Mouse (Mus musculus) heart, postnatal 36 days (tissue): ENCODE results near the gene Rapsn. TPM values are rescaled to one million over a fixed set of nuclear protein-coding genes. Genes with fewer than 3 reads are reported as not detected.
A peak's percentile ranks its signal among the peaks of the same experiment; 100 is the strongest.

Experiments
- DNase-seq, 2 experiments: peaks; one replicate each; pipeline ENCODE4 v3.0.0; 2021 to 2022
- intact Hi-C: fragments of 180-260 bp; cut with DNase I; formaldehyde crosslinking; loops from one replicate; pipeline ENCODE4 v1.15.1; 2025
- total RNA-seq, 2 experiments: library from RNA; stranded (reverse); gene quantifications; 2 replicates each; pipeline ENCODE4 v1.2.3; 2021

Rapsn gene
- total RNA-seq, 2 experiments from 2014 or later = 16.9 to 17.8 TPM

DNA sequence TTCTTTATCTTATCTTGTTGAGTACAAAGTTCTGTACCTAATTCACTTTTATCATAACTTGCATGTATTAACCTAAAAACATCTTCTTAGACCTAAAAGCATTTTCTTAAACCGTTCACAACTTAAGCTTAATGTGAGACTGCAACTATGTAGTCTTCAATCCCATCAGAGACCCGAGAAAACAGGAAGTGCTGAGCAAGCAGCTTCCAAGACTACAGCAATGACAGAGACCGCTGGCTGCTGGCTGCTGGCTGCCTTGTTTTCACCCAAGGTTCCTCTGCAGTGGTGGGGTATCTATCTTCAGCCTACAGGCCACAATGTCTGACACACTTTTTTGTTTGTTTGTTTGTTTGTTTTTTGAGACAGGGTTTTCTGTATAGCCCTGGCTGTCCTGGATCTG, 16.5 kb downstream of the Rapsn start:
- no peak for DNase-seq
- intact Hi-C loops = loop anchor here (5.0 kb wide), 2 partner anchors 35 to 135 kb away; no protein-coding TSS in a partner anchor

DNA sequence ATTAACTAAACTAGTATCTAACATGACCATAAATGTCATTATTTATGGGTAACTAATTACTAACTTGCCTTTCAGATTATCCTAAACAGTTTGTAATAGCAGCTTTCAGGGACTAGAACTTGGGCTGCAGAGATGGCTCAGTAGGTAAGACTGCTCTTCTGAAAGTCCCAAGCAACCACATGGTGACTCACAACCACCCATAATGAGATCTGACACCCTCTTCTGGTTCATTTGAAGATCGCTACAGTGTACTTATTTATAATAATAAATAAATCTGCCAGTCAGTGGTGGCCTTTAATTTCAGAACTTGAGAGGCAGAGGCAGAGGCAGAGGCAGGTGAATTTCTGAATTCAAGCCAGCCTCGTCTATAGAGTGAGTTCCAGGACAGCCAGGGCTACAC, 17.3 kb downstream of the Rapsn start:
- DNase-seq = no peak
- intact Hi-C loops = loop anchor here (5.0 kb wide), 2 partner anchors 35 to 135 kb away; no protein-coding TSS in a partner anchor

DNA sequence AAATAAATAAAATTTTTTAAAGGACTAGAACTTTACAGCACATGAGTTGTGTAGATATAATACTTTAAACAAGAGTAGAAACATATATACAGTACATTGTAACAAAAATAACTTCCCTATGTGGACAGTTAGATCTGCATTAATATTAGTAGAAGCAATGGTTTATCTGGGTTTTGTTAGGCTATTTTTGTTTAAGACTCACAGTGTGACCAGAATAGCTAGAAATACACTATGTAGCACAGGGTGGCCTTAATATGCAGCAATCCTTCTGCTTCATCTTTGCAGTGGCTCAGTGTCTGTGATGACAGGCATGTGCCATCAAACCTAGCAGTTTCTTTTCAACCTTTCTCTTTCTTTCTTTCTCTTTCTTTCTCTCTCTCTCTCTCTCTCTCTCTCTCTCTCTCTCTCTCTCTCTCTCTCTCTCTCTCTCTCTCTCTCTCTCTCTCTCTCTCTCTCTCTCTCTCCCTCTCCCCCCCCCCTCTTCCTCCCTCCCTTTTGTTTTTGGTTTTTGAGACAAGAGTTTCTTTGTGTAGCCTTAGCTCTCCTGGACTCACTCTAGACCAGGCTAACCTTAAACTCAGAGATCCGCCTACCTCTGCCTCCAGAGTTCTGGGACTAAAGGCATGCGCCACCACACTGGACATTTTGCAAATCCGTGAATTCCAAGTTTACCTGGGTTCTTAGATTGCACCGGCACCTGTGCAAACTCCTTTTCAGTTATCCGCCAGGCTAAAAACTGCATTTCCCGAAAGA, 17.9 kb downstream of the Rapsn start:
- intact Hi-C loops = loop anchor here (5.0 kb wide), 2 partner anchors 36 to 136 kb away; no protein-coding TSS in a partner anchor

DNA sequence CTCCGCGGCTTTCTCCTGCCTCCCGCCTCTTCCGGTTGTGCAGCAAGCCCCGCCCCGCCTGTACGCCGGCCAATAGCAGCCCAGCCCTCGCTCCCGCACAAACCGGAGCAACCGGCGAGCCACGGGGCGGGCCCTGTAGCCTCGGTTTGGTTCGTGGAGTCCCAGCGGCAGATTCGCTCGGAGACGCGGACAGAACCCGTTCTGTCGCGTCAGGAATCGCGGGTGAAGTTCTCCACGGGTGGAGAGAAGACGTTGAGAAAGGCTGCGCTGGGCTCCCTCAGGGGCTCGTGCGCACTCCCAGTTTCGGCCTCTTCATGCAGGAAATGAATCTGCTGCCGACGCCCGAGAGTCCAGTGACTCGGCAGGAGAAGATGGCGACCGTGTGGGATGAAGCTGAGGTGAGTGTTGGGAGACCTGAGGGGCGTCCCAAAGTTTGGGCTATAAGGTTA, 18.5 kb downstream of the Rapsn start, which contains the start of gene Psmc3:
Psmc3 (plus strand) TSS at position 76 of the 449 bp plus-strand sequence.
- peak; percentile 97 to 98 for DNase-seq
- intact Hi-C loops = loop anchor here (1.0 to 5.0 kb wide), 3 partner anchors 37 to 137 kb away; partner anchors contain the start of gene Celf1

More for the DNA sequence above, 17.9 kb downstream of the Rapsn start:
- no peak for DNase-seq

DNA sequence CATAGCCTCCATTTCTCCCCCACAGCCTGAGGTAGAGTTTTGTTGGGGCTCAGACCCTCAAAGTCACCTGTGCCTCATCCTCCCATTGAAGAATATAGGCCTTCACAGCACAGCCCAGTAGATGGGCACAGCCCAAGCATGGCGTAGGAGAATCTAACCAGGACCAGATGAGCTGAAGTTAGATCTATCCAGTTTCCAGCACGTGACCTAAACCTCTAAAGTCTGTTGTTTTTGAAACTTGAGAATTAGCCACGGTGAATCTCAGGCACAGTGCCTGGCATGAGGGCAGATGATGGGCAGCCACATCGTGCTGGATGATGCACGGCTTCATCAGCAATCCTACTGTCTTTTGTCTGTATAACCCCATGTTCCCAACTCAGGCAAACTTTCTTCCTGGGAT, 23.0 kb downstream of the Rapsn start:
- intact Hi-C loops = no loop called here
- no peak for DNase-seq

DNA sequence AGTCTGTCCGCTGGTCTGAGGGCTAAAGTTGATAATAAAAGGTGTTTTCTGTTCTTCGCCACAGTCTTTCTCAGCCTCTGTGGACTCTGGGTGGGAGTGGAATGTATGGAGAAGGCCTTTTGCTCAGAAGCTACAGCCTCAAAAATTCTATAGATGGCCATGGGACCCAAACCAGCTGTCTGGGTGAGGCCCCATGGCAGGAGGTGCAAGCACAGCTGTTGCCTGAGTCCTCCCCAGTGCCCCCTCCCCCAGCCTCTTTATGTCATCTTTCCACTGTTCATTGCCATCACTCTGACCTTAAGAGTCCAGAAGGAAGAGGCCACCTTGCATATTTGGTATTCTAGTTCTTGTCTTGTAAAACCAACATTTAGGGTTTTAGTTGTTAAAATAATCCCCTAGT, 24.0 kb downstream of the Rapsn start:
- intact Hi-C loops = no loop called here
- DNase-seq = no peak

DNA sequence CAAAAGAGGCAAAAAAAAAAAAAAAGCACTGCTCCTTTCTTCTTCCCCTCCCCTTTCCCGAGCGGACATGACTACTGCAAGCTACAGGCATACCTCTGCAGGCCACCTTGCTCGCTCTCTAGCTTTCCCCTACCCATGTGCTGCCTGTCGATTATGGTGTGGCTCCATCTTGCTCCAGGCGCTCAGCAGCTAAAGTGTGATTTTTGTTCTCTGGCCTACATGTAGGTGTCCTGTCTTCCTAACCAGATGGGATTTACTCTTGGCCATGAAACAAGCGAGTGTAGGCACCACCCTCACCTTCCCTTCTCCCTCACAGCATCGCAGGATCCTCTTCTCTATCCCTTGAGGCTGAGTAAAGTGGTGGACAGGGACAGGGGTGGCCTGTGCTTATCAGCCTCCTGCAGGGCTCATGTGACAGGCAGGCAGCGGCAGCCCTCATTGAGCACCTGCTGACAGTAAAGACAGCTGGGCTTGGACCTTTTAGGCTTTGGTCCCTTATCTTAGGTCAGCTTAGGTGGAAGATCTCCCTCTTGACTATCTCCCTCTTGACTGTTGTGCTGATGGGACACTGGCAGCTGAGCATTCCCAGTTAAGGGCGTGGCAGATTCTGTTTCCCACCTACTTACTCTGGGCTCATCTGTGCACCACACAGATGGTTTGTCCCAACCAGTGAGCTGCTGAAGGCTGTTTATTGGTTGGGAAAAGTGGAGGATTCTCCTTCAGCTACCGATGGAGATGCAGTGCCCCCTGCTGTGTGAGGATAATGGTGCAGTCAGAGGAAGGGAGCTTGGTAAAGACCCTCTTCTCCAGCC, 25.3 kb downstream of the Rapsn start:
- intact Hi-C loops = loop anchor here (1.0 kb wide), 1 partner anchor 194 kb away; no protein-coding TSS in a partner anchor
- peak; percentile 47 to 57 for DNase-seq

DNA sequence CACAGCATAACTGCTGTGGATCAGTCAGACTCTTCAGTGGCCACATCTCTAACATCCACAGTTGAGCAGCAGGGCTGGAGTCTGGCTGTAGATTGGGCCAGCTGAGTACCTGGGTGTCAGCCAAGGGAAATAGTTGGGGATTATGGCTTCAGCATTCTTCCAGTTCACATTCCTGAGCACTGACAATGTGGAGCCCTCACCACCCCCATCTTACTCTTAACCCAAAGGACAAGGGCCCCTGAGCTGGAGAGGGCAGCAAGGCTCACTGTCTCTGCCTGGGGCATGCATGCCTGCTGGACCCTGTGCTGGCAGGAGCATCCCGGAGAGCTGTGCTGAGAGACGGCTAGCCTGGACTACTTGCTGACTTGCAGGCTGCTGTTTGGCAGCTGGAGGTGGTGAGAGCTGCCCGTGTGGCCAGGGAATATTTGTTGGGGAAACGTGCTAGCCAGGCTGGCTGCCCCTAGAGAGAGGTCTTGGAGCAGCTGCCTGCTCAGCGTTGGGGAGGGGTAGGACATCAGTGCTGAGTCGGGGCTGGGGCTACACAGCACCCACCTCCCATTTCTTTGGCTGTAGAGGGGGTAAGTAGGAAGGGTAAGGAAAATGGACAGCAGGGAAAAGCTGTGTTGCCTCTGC, 26.5 kb downstream of the Rapsn start:
- intact Hi-C loops = loop anchor here (1.0 kb wide), 1 partner anchor 196 kb away; no protein-coding TSS in a partner anchor

DNA sequence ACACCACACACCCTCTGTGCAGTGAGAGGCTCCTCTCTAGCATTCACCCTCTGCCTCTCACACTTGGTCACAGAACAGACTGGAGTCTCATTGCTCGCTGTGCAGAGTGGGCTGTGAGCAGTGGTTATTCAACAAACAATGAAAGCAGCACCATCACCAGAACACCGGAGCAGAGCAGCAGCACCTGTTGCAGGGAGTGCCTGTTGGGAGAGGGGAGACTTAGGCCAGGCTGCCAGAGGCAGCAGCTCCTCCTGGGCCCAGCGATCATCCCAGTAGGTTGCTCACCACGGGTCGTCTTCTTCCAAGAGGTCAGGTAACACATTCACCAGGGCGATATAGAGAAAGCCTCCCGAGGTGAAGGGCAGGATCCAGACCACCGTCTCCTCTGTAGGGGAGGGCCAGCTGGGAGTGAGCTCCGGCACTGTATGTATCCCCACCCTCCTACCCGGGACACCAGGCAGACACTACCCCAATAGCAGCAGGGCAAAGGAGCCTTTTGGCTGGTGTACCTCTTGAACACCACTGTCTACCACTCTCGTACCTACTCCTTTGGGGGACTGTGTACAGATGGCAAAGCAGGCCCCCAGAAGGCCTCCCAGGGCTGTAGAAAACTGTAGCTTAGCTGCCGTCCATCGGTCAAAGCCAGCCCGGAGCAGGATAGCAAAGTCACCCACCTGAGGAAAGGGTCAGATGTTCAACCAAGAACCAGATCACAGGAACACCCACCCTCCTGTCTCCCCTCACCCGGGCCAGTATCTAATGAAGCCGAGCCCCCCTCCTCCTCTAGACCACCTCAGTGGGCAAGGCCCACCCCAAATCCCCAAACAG, 27.6 kb downstream of the Rapsn start:
- intact Hi-C loops = no loop called here
- no peak for DNase-seq

More for the DNA sequence above, 26.5 kb downstream of the Rapsn start:
- peak; percentile 46 to 55 for DNase-seq

DNA sequence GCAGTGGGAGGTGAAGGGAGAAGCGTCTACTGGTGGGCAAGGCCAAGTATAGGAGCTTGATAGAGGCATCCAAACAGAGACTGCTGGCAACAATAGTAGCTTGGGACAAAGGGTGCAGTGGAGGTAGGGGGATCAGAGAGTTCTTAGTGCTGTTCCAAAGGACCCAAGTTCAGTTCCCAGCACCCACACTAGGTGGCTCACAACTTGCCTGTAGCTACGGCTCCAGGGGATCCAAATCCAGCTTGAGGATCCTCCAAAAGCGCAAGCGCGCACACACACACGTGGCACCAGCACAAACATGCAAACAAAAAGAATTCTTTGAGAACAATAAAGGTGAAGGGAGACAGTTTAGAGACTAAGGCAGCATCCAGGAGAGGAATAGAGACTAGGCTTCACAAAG, 28.8 kb downstream of the Rapsn start:
- no peak for DNase-seq
- intact Hi-C loops = no loop called here

DNA sequence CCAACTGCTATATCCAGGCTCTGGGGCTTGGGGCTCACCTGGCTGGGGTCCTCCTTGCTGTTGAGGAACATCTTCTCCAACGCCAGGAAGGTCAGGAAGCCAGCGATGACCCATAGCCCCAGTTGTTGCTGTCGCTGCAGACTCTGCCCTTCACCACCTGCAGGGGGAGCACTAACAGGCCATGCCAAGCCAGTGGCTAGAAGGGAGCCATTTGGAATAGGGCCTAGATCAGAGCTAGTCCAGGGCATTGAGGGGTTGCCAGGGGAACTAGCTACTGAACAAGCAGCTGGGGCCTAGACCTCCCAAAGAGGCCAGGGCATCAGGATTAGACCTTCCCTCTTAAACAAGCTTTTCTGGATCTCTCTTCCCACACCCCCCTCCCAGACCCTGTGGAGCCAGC, 30.1 kb downstream of the Rapsn start:
- DNase-seq = peak in 1 of 2 experiments; percentile 52
- intact Hi-C loops = no loop called here

DNA sequence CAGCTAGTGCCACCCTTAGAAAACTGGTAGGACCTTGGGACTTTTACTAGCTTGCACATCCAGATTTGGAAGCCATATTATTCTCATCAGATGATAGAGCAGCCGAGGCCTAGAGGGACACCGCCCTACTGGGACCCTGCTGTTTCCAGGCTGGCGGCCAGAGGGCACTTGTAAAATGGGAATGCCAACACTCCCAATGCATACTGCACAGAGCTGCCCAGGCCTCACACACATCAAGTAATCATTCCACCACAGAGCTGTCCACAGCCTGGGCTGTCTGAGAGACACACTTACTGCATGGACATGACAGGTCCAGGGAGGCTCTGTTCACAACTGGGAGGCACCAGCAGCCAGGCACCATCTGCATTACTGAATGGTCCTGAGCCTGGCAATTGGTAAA, 31.0 kb downstream of the Rapsn start:
- DNase-seq = no peak

DNA sequence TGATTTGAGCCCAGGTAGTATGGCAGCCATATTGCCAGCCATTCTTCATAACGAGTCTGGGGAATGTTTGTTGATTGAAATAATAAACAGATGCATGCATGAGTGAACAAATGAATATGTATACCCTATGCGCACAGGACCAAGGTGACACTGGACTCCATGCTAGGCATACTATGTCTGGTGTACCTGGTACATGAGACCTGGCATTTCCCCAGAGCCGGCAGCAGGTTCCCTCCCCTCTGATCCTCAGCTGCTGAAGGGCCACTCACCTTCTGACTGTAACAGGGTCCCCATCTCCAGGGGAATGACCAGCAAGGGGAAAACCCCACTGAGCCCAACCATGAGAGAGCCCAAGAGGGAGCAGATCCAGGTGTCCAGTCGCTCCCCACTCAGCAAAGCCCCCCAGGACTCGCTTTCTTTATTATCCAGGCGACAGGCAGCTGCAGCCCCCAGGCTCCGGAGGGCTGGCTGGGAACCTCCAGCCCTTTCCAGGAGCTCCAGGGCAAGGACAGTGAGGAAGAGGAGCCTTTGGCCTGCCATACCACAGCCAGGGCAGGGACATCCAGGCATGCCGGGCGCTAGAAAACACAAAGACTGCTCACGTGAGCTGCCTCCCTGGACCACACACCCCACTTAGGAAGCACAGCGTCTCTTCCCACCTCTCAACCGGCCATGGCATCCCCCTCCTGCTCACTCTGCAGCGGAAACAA, 32.9 kb downstream of the Rapsn start:
- no peak for DNase-seq
- intact Hi-C loops = no loop called here

More for the DNA sequence above, 31.0 kb downstream of the Rapsn start:
- intact Hi-C loops = no loop called here

DNA sequence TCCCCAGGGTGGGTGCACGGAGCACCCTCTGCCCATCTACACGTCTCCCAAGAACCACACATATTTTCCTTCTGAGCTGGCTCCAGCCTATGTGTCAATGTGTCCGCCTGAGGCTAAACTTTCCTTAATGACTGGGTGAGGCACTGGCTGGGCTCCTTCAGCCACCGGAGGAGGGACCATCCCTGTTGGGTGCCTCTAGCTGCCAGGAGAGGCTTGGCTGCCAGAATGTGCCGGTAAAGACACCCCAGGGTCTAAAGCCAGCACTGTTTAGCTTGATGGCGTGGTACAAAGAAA, 33.4 kb downstream of the Rapsn start:
- DNase-seq = no peak
- intact Hi-C loops = no loop called here

DNA sequence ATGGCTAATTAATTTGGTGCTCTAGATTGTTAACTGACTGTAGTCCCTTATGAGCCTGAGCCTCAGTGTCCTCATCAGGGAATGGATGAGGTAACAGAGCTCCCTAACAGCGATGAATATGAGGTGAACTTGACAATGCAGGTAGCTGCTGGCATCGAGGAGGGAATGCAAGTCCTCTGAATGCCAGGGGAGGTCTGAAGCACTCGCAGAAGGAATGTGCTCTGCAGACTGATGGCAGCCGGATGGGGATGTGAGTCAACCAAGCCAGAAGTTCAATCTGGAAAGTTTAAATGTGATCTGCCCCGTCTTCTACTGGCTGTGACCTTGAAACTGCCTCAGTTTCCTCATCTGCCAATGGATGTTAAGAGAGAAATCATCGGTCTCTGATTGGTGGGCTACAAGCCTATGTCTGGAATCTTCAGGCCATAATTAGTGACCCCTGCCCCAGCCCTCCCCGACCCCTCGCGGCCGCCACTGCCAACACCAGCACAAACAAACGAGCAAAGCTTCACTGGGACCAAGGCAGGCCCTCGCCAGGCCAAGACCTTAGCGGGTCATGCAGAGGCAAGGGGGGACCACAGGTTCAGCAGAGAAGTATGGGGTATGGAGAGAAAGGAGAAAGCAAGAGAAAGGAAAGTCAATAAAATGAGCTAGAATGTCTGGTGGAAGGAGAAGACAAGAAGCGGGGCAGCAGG, 34.0 kb downstream of the Rapsn start:
- no peak for DNase-seq
- intact Hi-C loops = no loop called here

DNA sequence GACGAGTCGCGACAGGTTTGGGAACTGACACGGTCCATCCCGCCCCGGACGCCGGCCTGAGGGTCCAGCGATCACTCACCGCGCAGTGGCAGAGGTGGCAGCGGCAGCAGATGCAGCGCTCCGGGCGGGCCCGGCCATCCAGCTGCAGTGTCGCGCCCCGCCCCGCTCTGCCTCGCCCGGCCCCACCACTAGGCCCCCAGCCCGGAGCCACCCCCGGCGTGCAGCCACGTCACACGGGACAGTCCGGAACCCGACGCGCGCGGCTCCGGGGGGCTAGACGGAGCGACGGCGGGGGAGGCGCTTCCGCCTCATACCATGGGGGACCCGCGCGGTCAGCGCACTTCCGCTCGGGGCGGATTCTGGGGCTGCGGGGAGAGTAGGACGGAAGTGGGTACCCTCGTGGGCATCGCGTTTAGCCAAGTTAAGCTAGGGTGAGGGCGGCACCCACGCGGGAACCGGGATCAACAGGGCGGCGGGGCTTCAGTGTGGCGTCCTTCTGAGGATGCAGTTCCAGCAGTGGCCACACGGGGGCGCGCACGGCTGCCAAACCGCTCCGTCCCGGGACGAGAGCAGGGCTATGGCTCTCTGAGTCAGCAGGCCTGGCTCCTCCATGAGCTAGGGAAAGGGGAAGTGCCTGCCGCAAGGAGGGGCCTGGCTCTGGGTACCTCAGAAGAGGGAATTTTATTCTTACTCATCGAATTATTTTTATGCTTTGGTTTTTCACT, 34.8 kb downstream of the Rapsn start, which contains the start of gene Slc39a13:
Slc39a13 (minus strand) TSS at position 342 of the 725 bp plus-strand sequence.
- intact Hi-C loops = loop anchor here (1.0 to 5.0 kb wide), 2 partner anchors 31 to 132 kb away; partner anchors contain the start of genes Acp2 and Nr1h3
- peak; percentile 98 for DNase-seq

DNA sequence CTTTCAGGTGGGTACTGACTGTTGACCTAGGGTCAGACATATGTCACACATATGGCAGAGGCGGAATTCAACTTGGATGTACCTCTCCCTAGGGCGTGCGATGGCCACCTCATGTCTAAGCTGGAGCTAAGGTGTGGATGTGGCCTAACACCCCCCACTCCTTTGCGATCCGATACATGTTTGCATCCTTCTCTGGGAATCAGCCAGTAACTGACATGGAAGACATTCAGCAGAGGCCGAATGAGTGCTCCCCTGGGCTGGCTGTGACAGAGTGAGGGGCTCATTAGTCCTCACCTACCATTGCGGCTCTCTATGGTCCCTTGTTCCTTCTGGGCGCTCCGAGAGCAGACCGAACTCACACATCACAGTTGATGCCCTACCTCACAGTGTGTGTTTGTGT, 35.6 kb downstream of the Rapsn start:
- intact Hi-C loops = loop anchor here (5.0 kb wide), 1 partner anchor 131 kb away; the partner anchor contains the start of genes Acp2 and Nr1h3
- DNase-seq = no peak

DNA sequence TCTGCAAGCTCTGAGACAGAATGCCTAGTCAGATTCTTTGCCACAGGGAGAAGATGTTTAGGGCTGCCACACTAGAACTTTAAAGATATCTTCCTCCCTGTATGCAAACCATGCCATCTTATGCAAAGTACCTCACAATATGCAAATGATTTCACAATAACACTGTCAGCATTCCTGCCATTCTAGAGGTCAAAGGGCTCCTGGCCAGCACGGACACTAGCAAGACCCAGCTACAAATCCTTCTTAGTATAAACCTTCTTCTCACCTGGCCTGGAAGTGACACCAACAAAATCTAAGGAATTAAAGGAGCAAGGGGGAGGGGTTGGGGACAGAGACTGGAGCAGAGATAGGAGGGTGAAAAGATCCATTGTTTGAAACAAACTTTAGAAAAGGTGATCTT, 36.7 kb downstream of the Rapsn start:
- no peak for DNase-seq
- intact Hi-C loops = loop anchor here (5.0 kb wide), 1 partner anchor 130 kb away; the partner anchor contains the start of genes Acp2 and Nr1h3
